ENCODE assay signal across 8 mouse cellular contexts in genomic region chr17:29032274-29033069, GRCm38 (mm10). TPM values are rescaled to one million over a fixed set of nuclear protein-coding genes. Genes with fewer than 3 reads are reported as not detected.
DNase-seq lines count a peak whose midpoint lies in the region; ATAC-seq and TF ChIP-seq lines count a peak whose summit lies in the region.

Gene Srsf3 (plus strand): TSS chr17:29032628.

- H3K27me3 ChIP-seq in embryonic facial prominence, embryonic 15.5 days, result no peaks in the 10 kb centered on the region
- no peaks in the 10 kb centered on the region for H3K27me3 ChIP-seq in kidney, embryonic 14.5 days (ENCODE audit: control insufficient read depth, insufficient read depth, low read length)
- no peaks in the 10 kb centered on the region for H3K27me3 ChIP-seq in limb, embryonic 15.5 days

- peak; percentile 97 for ATAC-seq in embryonic facial prominence, embryonic 15.5 days (ENCODE audit: insufficient number of reproducible peaks, low FRiP score, low TSS enrichment, low read depth)
- ATAC-seq in kidney, embryonic 14.5 days (ENCODE audit: low FRiP score, low TSS enrichment), result peak; percentile 97
- ATAC-seq in limb, embryonic 15.5 days (ENCODE audit: insufficient number of reproducible peaks, low FRiP score, low TSS enrichment, low read depth), result peak; percentile 99

- TF ChIP-seq CTCF in bone marrow, adult 2 months (IDR thresholded peaks at IDR 0.05; ENCODE audit: control insufficient read depth, insufficient read depth, low read length), result peak; percentile 1; the same call in 1 of the 2 replicates

- peak; percentile 99 for DNase-seq in 416B (ENCODE audit: low read depth)
- peak; percentile 98 to 99 for DNase-seq in heart, adult 9 months (ENCODE audit: low spot score in 2 of 2)
- peak; percentile 95 to 97 for DNase-seq in monocyte, adult 2 months (ENCODE audit: low read depth in 1 of 2, low spot score in 2 of 2)
- DNase-seq in spleen, postnatal 36 days (ENCODE audit: low spot score in 2 of 2), result peak; percentile 98 to 99

- peak; percentile 98 for TF ChIP-seq POLR2A in bone marrow, adult 2 months (IDR thresholded peaks at IDR 0.05; ENCODE audit: borderline replicate concordance, control insufficient read depth, low read depth, low read length)

- H3K9ac ChIP-seq in embryonic facial prominence, embryonic 15.5 days, result peak within 1 kb of the TSS; percentile 87
- H3K9ac ChIP-seq in kidney, embryonic 14.5 days (ENCODE audit: low read depth, low read length), result peak within 1 kb of the TSS; percentile 97
- H3K9ac ChIP-seq in limb, embryonic 15.5 days, result peak within 1 kb of the TSS; percentile 91

- H3K4me3 ChIP-seq in bone marrow, adult 2 months (replicated peaks; ENCODE audit: control insufficient read depth, low read depth, low read length), result peak within 1 kb of the TSS; percentile 95
- peak within 1 kb of the TSS; percentile 72 for H3K4me3 ChIP-seq in embryonic facial prominence, embryonic 15.5 days (replicated peaks)
- peak within 1 kb of the TSS; percentile 74 for H3K4me3 ChIP-seq in kidney, embryonic 14.5 days (ENCODE audit: low read length)
- peak within 1 kb of the TSS; percentile 70 for H3K4me3 ChIP-seq in limb, embryonic 15.5 days

- under 1% methylated on average over 77 of the region's 77 CpGs for WGBS in bone marrow, adult 2 months
- under 1% methylated on average over 77 of the region's 77 CpGs for WGBS in embryonic facial prominence, embryonic 15.5 days
- WGBS in kidney, embryonic 14.5 days, result under 1% methylated on average over 76 of the region's 77 CpGs
- under 1% methylated on average over 77 of the region's 77 CpGs for WGBS in limb, embryonic 15.5 days

- peak within 1 kb of the TSS; percentile 93 for H3K27ac ChIP-seq in bone marrow, adult 2 months (ENCODE audit: control insufficient read depth, insufficient read depth, low read depth, low read length, poor library complexity)
- peak within 1 kb of the TSS; percentile 99 for H3K27ac ChIP-seq in embryonic facial prominence, embryonic 15.5 days (replicated peaks)
- H3K27ac ChIP-seq in kidney, embryonic 14.5 days (ENCODE audit: low read depth, low read length), result peak within 1 kb of the TSS; percentile 99
- H3K27ac ChIP-seq in limb, embryonic 15.5 days, result peak within 1 kb of the TSS; percentile 99

- no peaks in the 10 kb centered on the region for H3K4me1 ChIP-seq in bone marrow, adult 2 months (ENCODE audit: control insufficient read depth, insufficient read depth, low read length)
- peaks cover 14% of the 10 kb centered on the region; the same call in 1 of the 2 replicates for H3K4me1 ChIP-seq in embryonic facial prominence, embryonic 15.5 days
- peaks cover 5% of the 10 kb centered on the region; the same call in 1 of the 2 replicates for H3K4me1 ChIP-seq in kidney, embryonic 14.5 days (ENCODE audit: control insufficient read depth, insufficient read depth, low read length)
- H3K4me1 ChIP-seq in limb, embryonic 15.5 days, result peaks cover 13% of the 10 kb centered on the region

- H3K4me2 ChIP-seq in embryonic facial prominence, embryonic 15.5 days (replicated peaks), result peak within 1 kb of the TSS; percentile 79
- H3K4me2 ChIP-seq in kidney, embryonic 14.5 days (replicated peaks; ENCODE audit: low read depth, low read length), result peak within 1 kb of the TSS; percentile 94
- H3K4me2 ChIP-seq in limb, embryonic 15.5 days, result peak within 1 kb of the TSS; percentile 69

- no peaks in the 10 kb centered on the region for H3K9me3 ChIP-seq in embryonic facial prominence, embryonic 15.5 days (replicated peaks)
- H3K9me3 ChIP-seq in kidney, embryonic 14.5 days (ENCODE audit: control insufficient read depth, low read length), result no peaks in the 10 kb centered on the region
- no peaks in the 10 kb centered on the region for H3K9me3 ChIP-seq in limb, embryonic 15.5 days

- H3K36me3 ChIP-seq in embryonic facial prominence, embryonic 15.5 days, result peaks cover 13% of the 10 kb centered on the region
- H3K36me3 ChIP-seq in kidney, embryonic 14.5 days (ENCODE audit: control insufficient read depth, insufficient read depth, low read length), result peaks cover 13% of the 10 kb centered on the region
- H3K36me3 ChIP-seq in limb, embryonic 15.5 days, result peaks cover 13% of the 10 kb centered on the region

RNA-seq across cellular contexts. Expression of gene Srsf3, which starts in this region (rescaled TPM):
- 212 and 214 TPM in 2 replicates for polyA plus RNA-seq in bone marrow, adult 2 months (2011; ENCODE audit: insufficient read depth, insufficient read length, low replicate concordance, missing spikeins)
- 485 and 487 TPM in 2 replicates for polyA plus RNA-seq in embryonic facial prominence, embryonic 15.5 days (2015; fragmentation: Nextera tagmentation; extraction: Ambion mirVana)
- 691 and 760 TPM in 2 replicates for polyA plus RNA-seq in kidney, embryonic 14.5 days (2014; fragmentation: Nextera tagmentation; extraction: Ambion mirVana)
- 513 and 518 TPM in 2 replicates for polyA plus RNA-seq in limb, embryonic 15.5 days (2015; fragmentation: Nextera tagmentation; extraction: Ambion mirVana)

Comparison
In these comparisons a context has a peak if more than half of its experiments do, and no peak if none do; other contexts are left out.
1. Peak in every context shown above with its lines: DNase-seq, ATAC-seq, H3K4me3 ChIP-seq and H3K27ac ChIP-seq.